Mouse (Mus musculus): Measurements from ENCODE around the gene Pex12.
A peak's percentile ranks its signal among the peaks of the same experiment; 100 is the strongest.
"Not testable (repeated sequence)": the region's sequence is repeated elsewhere in the genome, so short reads cannot be mapped to it uniquely, and the experiment has no call there.

Gene Pex12

DNA sequence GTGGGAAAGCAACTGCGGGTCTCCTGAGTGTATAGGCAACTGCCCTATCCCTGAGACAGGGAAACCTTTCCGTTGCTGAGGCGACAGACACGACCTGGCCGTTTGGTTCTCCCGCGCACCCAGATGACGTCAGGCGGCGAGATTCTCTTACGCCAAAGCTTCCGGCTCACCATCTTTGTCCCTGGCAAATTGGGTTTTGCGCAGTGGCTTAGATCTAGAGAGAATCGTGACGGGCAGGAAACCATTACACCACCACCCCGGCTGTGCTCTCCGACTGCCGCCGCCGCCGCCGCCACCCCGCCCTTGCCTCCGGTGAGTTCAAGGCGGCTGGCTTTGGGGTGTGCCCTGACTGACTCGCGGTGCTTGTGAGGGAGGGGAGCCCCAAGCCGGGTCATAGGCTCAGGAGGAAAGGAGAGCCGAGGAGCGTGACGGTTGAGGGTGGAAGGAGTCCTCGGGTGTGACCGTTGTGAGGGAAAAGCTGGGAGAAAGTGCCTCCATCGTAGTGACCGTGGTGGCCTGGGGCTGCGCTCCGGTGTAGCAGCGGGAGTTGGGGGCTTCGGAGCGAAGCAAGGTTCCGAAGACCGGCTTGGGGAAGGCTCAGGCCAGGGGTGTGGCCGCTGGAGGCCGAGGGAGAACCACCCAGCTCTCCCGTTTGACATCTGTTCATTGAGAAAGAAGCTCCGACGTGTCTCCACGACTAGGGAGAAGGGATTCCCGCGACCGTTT lies at the start of gene Pex12:
Pex12 (minus strand) TSS at position 61 of the 726 bp plus-strand sequence.
- peak; percentile 97 for DNase-seq

GRCm38 (mm10) chr11:83341716-83342245 lies 39.4 kb upstream of the Pex12 start:
- DNase-seq, result no peak

DNA sequence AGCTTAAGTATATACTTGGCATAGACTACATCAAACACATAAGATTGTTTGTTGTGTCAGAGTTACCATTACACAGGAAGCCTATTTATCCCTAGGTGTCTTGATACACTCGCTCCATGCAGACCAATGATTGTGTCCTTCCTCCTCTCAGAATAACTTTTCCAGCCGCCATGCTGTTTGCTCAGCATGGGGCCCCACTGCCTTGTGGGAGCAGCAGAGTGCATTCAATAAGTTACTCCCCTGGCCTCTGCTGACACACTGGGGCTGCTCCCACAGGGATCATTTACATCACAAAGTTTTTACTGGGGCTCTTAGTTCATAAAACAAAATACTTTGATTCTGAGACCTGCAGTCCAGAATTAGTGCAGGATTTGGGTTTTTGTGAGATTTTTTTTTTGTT lies 37.3 kb upstream of the Pex12 start:
- DNase-seq, result no peak

DNA sequence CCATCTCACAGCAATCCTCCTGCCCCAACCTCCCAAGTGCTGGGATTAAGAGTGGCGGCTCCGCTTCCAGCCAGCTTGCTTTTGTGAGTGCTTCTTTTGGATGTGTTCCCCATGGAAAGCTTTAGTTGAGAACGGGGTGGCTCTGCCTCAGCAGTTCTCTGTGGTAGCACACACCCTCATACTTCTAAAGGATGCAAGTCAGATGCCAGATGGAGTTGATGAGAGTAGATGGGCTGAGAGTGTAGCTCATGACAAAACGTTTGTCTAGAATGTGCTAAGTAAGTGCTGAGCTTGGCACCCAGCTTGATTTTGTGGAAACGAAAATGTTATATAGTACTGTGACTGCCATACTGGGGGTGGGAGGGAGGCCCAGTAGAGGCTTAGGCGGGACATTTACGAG lies 33.4 kb upstream of the Pex12 start:
- no peak for DNase-seq

- DNase-seq, result peak; percentile 74
Observed at GRCm38 (mm10) chr11:83327427-83327826, 25.0 kb upstream of the Pex12 start.

DNA sequence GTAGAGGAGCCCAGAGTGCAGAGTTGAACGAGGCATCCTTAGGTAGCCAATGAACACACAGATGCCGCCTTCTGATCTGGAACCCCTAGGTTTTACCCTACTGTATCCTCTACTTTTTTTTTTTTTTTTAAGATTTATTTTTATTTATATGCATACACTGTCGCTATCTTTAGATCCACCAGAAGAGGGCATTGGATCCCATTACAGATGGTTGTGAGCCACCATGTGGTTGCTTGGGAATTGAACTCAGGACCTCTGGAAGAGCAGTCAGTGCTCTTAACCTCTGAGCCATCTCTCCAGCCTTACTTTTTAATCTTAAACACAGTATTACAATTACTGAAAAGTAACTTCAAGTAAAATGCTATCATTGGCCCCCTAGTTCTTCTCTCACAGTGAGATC lies 24.3 kb upstream of the Pex12 start:
- not testable (repeated sequence) for DNase-seq

DNA sequence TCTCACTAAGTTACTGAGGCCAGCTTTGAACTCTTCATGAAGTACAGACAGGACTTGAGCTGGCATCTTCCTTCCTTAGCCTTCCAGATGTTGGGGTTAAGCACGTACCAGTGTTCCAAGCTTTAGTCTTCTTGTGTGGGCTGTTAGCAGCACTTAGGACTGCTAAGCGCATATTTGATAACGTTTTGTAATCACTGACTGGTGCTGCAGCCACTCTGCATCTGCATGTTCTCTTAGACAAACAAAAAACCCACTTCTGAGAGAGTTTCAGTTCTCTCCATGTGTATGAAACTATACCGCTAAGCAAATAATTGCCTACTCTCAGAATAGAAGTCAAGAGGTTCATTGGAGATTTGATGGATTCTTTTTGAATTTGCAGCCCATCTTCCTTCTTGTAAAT lies 16.7 kb upstream of the Pex12 start:
- DNase-seq, result peak; percentile 20

GRCm38 (mm10) chr11:83312471-83312870 lies 10.1 kb upstream of the Pex12 start:
- DNase-seq, result no peak

- no peak for DNase-seq
Observed at GRCm38 (mm10) chr11:83306700-83307253, 4.4 kb upstream of the Pex12 start.

DNA sequence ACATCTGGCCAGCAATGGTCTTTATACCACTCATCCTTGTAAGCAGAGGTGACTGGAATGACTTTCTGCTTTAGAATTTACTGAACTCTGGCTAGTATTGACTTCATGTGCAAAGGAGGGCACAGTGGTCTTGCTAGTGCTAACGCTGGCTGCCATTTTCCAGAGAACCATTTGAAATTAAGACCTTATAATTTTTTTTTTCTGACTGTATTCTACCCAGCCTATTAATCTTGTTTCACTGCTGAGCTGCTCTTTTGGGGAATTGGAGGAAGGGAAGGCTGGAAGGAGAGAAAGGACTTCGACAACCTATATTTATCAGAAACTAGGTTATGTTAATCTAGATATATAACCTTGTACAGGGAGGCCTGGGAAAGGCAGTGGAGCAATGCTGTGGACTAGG lies 2.1 kb upstream of the Pex12 start:
- DNase-seq, result no peak

GRCm38 (mm10) chr11:83303751-83304150 lies 1.4 kb upstream of the Pex12 start:
- peak; percentile 65 for DNase-seq

GRCm38 (mm10) chr11:83302124-83302523 lies 262 bp downstream of the Pex12 start:
- DNase-seq, result peak; percentile 35

GRCm38 (mm10) chr11:83301431-83301831 lies 955 bp downstream of the Pex12 start:
- no peak for DNase-seq

DNA sequence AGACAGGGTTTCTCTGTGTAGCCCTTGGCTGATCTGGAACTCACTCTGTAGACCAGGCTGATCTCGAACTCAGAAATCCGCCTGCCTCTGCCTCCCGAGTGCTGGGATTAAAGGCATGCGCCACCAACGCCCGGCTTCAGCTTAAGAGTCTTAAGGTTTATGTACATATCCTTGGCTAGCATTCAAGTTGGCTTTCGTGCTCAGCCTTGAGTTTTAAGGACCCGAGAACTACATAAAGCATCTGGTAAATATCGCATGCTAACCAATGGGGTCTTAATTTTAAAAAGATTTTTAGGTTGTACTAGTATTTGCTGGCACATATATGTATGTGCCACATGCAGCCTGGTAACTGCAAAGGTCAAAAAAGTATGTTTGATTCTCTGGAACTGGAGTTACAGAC lies 2.7 kb downstream of the Pex12 start:
- no peak for DNase-seq

GRCm38 (mm10) chr11:83298225-83299195 lies 3.9 kb downstream of the Pex12 start, which contains the start of gene Ap2b1:
Ap2b1 (plus strand) TSS chr11:83299024.
- peak; percentile 98 for DNase-seq

DNA sequence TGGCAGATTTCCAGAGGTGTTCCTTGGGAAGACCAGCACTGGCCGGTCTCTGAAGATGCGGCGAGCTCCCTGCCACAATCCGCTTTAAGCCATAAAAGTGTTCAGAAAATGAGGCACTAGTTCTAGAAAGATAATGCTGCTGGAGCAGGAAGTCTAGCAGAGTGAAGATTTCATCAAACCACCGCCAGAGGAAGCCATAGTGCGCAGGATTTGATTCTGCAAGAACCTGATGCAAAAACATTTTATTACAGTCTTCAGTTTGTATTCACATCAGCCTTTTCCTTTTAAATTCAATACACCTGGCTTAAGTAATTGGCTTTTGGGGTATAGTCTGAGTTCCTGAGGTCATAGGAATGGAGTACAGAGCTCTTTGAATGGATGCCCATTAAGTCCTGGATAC lies 4.6 kb downstream of the Pex12 start:
- no peak for DNase-seq

- DNase-seq, result no peak
Observed at GRCm38 (mm10) chr11:83294133-83294532, 8.3 kb downstream of the Pex12 start.

DNA sequence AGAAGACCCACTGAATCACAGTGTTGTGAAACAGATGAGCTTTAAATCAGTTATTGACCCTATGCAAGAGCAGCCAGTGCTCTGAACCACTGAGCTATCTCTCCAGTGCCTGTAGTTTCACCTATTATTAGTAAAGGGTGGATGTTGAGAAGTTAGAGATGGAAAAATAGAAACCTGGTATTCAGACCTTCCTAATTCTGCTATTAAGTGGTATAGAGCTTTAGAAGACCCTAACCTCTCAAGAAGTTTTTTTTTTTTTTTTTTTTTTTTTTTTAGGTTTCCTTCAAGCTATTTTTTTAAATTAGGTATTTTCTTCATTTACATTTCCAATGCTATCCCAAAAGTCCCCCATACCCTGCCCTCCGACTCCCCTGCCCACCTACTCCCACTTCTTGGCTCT lies 9.2 kb downstream of the Pex12 start:
- DNase-seq, result no peak

DNA sequence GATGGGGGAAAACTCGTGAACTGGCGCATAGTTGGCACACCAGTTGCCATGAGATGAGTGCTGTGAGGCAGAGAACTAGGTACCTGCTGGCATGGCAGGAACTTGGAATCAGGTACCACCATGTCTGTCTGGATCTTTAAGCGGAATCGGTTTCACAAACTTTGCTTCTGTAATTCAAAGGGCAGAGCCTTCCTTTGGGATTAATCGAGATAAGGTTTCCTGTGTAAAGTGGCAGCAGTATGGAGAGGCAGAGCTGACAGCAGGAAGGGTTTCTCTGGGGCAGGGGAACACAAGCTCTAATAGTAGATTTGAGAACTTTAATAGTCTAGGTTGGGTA lies 10.2 kb downstream of the Pex12 start:
- no peak for DNase-seq

DNA sequence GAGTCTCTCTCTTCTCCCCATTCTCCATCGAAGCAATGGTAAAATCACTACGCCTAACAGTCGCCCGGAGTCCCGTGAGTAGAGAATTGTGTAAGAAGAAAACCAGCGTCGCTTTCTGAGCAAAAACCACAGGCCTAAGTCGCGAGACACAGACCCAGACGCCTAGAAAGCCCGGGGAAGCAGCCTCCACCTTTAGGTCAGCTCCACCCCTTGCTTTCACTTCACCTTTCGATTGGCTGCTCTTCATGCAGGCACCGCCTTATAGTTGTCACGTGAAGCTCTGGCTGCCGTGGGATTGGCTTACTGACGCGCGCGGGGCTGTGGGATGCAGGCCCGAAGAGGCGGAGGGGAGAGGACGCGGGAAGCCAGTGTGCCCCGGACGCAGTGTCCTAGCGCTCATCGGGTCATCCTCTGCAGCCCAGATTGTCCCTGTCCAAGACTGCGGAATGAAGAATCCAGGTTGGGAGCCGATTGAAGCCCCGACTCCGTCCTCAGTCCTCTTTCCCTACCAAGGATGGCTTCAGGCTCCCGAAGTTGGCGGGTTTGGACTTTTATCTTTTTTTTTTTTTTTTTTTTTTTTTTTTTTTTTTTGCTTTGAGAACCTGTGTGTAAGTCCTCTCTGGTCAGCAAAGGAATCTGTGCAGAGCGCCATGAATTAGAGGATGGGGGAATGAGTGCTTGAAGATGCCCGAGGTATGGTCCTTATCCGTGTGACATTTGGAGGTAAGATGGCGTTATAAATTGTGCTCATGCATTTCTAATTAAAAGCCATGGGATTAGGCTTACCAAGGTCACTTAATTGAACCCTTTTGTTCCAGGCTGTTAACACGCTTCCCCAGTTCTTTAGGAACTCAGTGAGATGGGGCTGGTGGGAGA lies 10.8 kb downstream of the Pex12 start:
- peak; percentile 98 for DNase-seq

GRCm38 (mm10) chr11:83289633-83290032 lies 12.8 kb downstream of the Pex12 start:
- DNase-seq, result no peak

DNA sequence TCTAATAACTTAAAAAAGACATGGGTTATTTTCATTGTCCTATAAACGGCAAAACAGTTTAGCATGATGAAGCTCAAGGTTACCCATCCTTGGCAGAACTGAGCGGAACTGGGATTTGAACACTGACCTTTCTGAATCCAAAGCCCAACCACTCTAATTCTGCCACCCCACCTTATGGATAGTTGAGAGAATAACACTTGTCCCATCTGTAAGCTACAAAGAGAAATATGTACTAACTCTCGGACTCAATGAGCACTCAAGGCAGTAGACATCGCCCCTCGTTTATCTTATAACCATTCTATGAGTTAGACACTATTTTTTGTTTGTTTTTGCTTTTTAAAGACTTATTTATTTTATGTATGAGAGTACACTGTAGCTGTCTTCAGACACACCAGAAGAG lies 13.3 kb downstream of the Pex12 start:
- no peak for DNase-seq
